Mouse (Mus musculus) ovary, adult 18-20 months (tissue): ENCODE measurements around the gene Olfr1101.

Experiments used
- DNase-seq: peaks from one replicate; pipeline ENCODE4 v3.0.0; 2022; ENCODE audit warnings: low spot score, mixed read lengths

Olfr1101 gene

DNA sequence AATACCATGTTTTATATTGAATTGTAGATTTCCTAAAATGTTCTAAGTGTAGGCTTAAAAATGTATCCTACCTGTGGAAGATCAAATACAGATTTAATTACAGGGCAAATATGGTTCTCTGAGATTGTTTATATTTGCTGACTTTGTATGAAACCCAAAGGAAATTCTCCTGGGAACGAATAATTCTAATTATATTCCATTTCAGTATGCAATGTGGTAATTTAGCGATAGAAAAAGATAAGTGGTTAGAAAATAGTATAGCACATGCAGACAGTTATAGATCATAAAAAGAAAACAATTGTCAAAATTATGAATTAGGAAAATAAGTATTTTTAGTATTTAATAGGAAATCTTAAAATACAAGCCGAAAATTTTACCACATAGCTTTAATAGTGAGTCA is at the start of gene Olfr1101:
Gene Olfr1101, minus strand, starts transcription at position 101 of the 400 bp plus-strand sequence.
- DNase-seq: no peak

- DNase-seq: no peak
Observed at GRCm38 (mm10) chr2:87036431-87036830, 45.4 kb upstream of the Olfr1101 start, which contains the start of gene Olfr1105. Gene Olfr1105, minus strand, starts transcription at chr2:87036531.

DNA sequence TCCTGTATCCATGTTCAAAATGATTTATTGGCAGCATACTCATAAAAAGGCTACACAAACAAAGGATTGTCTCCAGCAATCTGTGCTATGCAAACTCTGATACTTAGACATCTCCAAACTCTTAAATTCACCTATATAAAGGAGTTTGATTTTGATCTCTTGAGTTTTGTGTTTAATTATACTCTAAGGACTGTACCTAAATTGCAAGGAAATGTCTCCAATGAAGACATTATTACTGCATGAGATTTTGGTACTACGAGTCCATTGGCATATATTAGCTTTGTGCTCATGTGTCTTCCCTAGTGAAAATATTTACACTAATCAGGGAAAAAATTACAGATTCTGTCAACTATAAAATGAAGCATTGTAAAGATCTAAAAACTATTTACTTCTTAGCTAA is 36.0 kb upstream of the Olfr1101 start, which contains the start of gene Olfr1104:
Gene Olfr1104, minus strand, starts transcription at position 101 of the 400 bp plus-strand sequence.
- no peak for DNase-seq

DNA sequence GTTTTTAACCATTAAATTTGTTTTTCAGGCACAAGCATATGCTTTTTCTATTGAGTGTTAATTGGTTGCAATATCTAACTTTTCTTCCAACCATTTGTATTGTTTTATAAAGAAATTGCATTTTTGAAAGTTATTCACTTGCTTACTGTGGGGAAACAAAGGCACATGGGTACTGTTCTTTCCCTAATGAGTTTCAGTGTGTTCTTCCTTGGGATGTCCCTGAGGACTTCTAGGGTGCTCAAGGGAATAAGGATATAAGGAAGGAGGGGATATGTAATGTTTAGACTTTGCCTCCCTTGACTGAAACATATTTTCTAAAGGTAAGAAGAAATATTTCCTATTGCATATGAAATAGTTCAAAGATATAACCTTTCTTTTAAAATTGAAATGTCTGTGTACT is 7.1 kb upstream of the Olfr1101 start, which contains the start of gene Olfr1102:
Gene Olfr1102, plus strand, starts transcription at position 301 of the 400 bp plus-strand sequence.
- no peak for DNase-seq

- no peak for DNase-seq
Observed at GRCm38 (mm10) chr2:86979854-86980253, 11.2 kb downstream of the Olfr1101 start, which contains the start of gene Olfr1100. Gene Olfr1100, minus strand, starts transcription at chr2:86979954.

GRCm38 (mm10) chr2:86960593-86960992 is 30.4 kb downstream of the Olfr1101 start, which contains the start of gene Olfr1099:
Gene Olfr1099, minus strand, starts transcription at chr2:86960693.
- no peak for DNase-seq
